Comparison of ENCODE assay signal across 8 mouse cellular contexts in the genomic region with DNA sequence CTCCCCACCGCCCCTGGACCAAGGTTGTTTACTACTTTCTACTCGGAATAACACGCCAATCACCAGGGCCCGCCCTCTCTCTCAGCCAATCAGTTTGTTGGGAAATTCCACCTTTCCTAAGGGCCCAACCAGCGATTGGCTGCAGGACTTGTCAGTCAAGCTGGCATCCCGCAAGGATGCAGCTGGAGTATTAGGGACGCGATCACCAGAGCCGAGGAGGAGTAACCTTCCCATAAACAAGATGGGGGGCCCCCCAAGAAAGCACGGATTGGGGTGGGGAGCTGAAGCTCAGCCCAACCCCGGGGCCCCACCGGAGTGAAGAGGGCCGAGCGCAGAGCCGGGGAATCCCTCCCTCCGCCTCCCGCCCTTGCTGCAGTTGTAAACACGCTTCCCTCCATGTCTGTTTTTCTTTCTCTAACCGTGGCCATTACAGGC.
DNase-seq lines count a peak whose midpoint lies in the region; ATAC-seq and TF ChIP-seq lines count a peak whose summit lies in the region.

No protein-coding gene starts in this region.

- peak overlapping the region; percentile 96 for H3K27ac ChIP-seq in forebrain, embryonic 15.5 days (replicated peaks)
- peak overlapping the region; percentile 98 for H3K27ac ChIP-seq in layer of hippocampus, adult 2 months
- H3K27ac ChIP-seq in lung, embryonic 14.5 days (ENCODE audit: low read depth) = peak overlapping the region; percentile 81
- H3K27ac ChIP-seq in olfactory bulb, adult 2 months (ENCODE audit: insufficient read depth, low read depth, low read length) = peak overlapping the region; percentile 98
- peak overlapping the region; percentile 95 for H3K27ac ChIP-seq in thymus, adult 2 months (ENCODE audit: control insufficient read depth, insufficient read depth, low read length)

- peak overlapping the region; percentile 49 for H3K4me3 ChIP-seq in forebrain, embryonic 15.5 days
- peak overlapping the region; percentile 88 for H3K4me3 ChIP-seq in layer of hippocampus, adult 2 months
- H3K4me3 ChIP-seq in lung, embryonic 14.5 days (ENCODE audit: low read depth, low read length) = peak overlapping the region; percentile 60
- H3K4me3 ChIP-seq in olfactory bulb, adult 2 months (ENCODE audit: insufficient read depth, low read depth, low read length) = peak overlapping the region; percentile 60
- peak overlapping the region; percentile 66 for H3K4me3 ChIP-seq in thymus, adult 2 months (ENCODE audit: control insufficient read depth, insufficient read depth, low read length)

- TF ChIP-seq CTCF in layer of hippocampus, adult 2 months (conservative IDR thresholded peaks at IDR 0.05) = no peak
- no peak for TF ChIP-seq CTCF in lung, embryonic 14.5 days (IDR thresholded peaks at IDR 0.05; ENCODE audit: low read depth)
- no peak for TF ChIP-seq CTCF in olfactory bulb, adult 2 months (IDR thresholded peaks at IDR 0.05; ENCODE audit: insufficient read depth, low read depth, low read length)
- TF ChIP-seq CTCF in thymus, adult 2 months (IDR thresholded peaks at IDR 0.05; ENCODE audit: borderline replicate concordance, control insufficient read depth, extremely low read depth, insufficient read depth, low read length, poor library complexity) = no peak

- peak overlapping the region; percentile 70 for H3K9ac ChIP-seq in forebrain, embryonic 15.5 days (replicated peaks)
- H3K9ac ChIP-seq in lung, embryonic 14.5 days = peak overlapping the region; percentile 50

- DNase-seq in ES-CJ7 (ENCODE audit: low read depth, low spot score) = peak; percentile 100
- DNase-seq in cerebellum, adult 11 months = peak; percentile 99
- peak; percentile 98 to 99 for DNase-seq in heart, postnatal 36 days
- DNase-seq in layer of hippocampus, adult 2 months (ENCODE audit: low spot score in 2 of 2) = peak; percentile 97 to 98
- peak; percentile 100 for DNase-seq in lung, embryonic 14.5 days
- peak; percentile 96 for DNase-seq in thymus, adult 2 months

- H3K9me3 ChIP-seq in forebrain, embryonic 15.5 days = no peaks in the 10 kb centered on the region
- H3K9me3 ChIP-seq in lung, embryonic 14.5 days (ENCODE audit: low read depth, low read length) = no peaks in the 10 kb centered on the region

- peak; percentile 96 for ATAC-seq in forebrain, embryonic 15.5 days (replicated peaks)
- peak; percentile 92 for ATAC-seq in lung, embryonic 14.5 days (ENCODE audit: insufficient read depth)

- H3K36me3 ChIP-seq in forebrain, embryonic 15.5 days = no peaks in the 10 kb centered on the region
- H3K36me3 ChIP-seq in lung, embryonic 14.5 days (ENCODE audit: insufficient read depth) = no peaks in the 10 kb centered on the region
- no peaks in the 10 kb centered on the region for H3K36me3 ChIP-seq in thymus, adult 2 months (ENCODE audit: control insufficient read depth, insufficient read depth, low read length)

- intact Hi-C loops in heart, postnatal 36 days (cut with DNase I) = loop anchor here (5.0 kb wide), 1 partner anchor 327 kb away; no protein-coding TSS in a partner anchor

- H3K4me2 ChIP-seq in forebrain, embryonic 15.5 days (replicated peaks) = peak overlapping the region; percentile 76
- peak overlapping the region; percentile 91 for H3K4me2 ChIP-seq in lung, embryonic 14.5 days

- 0% methylated on average over 19 of the region's 19 CpGs for WGBS in forebrain, embryonic 15.5 days
- under 1% methylated on average over 19 of the region's 19 CpGs for WGBS in lung, embryonic 14.5 days
- WGBS in olfactory bulb, adult 2 months = under 1% methylated on average over 19 of the region's 19 CpGs
- WGBS in thymus, adult 2 months = under 1% methylated on average over 19 of the region's 19 CpGs

- peaks cover 56% of the 10 kb centered on the region for H3K4me1 ChIP-seq in forebrain, embryonic 15.5 days
- H3K4me1 ChIP-seq in lung, embryonic 14.5 days (ENCODE audit: insufficient read depth) = peaks cover 14% of the 10 kb centered on the region
- H3K4me1 ChIP-seq in olfactory bulb, adult 2 months (ENCODE audit: control insufficient read depth, insufficient read depth, low read length) = peaks cover 13% of the 10 kb centered on the region
- H3K4me1 ChIP-seq in thymus, adult 2 months (replicated peaks; ENCODE audit: control insufficient read depth, insufficient read depth, low read length) = peaks cover 40% of the 10 kb centered on the region

- no peak; the same call in 1 of the 2 replicates for TF ChIP-seq POLR2A in olfactory bulb, adult 2 months (IDR thresholded peaks at IDR 0.05; ENCODE audit: insufficient read depth, low read depth, low read length)
- peak; percentile 68 for TF ChIP-seq POLR2A in thymus, adult 2 months (IDR thresholded peaks at IDR 0.05; ENCODE audit: control insufficient read depth, extremely low read depth, insufficient read depth, low read length, poor library complexity)

- H3K27me3 ChIP-seq in forebrain, embryonic 15.5 days = no peaks in the 10 kb centered on the region
- H3K27me3 ChIP-seq in lung, embryonic 14.5 days (ENCODE audit: insufficient read depth, low read length) = no peaks in the 10 kb centered on the region
- H3K27me3 ChIP-seq in thymus, adult 2 months (ENCODE audit: control insufficient read depth, insufficient read depth, low read length) = no peaks in the 10 kb centered on the region

Comparison
In these comparisons a context has a peak if more than half of its experiments do, and no peak if none do; other contexts are left out.
1. Peak in every context shown above with its lines: DNase-seq, ATAC-seq, H3K4me3 ChIP-seq and H3K27ac ChIP-seq.